Mouse (Mus musculus) liver, adult (tissue): ENCODE measurements around the gene Itgbl1.

Experiments used
- GATA4 ChIP-seq: IDR thresholded peaks from 2 replicates; pipeline ENCODE4 v1.6.1; 2014; ENCODE audit warnings: mild to moderate bottlenecking, low read length; ENCODE audit not compliant: insufficient replicate concordance

Itgbl1 gene

GRCm38 (mm10) chr14:123659921-123660385 lies at the start of gene Itgbl1:
Gene Itgbl1 (plus strand): TSS chr14:123659971.
- no peak for TF ChIP-seq GATA4

GRCm38 (mm10) chr14:123622969-123623368 lies 36.8 kb upstream of the Itgbl1 start:
- no peak for TF ChIP-seq GATA4

GRCm38 (mm10) chr14:123626501-123627179 lies 33.1 kb upstream of the Itgbl1 start, which contains the start of gene Nalcn:
Gene Nalcn (minus strand): TSS chr14:123627144.
- TF ChIP-seq GATA4: no peak

GRCm38 (mm10) chr14:123627180-123627562 lies 32.6 kb upstream of the Itgbl1 start:
- TF ChIP-seq GATA4: no peak

- TF ChIP-seq GATA4: no peak; the same call in 1 of the 2 replicates
Measured at GRCm38 (mm10) chr14:123661091-123661491, 1.3 kb downstream of the Itgbl1 start.

GRCm38 (mm10) chr14:123662386-123662785 lies 2.6 kb downstream of the Itgbl1 start:
- no peak for TF ChIP-seq GATA4

- no peak for TF ChIP-seq GATA4
Measured at GRCm38 (mm10) chr14:123663206-123663605, 3.4 kb downstream of the Itgbl1 start.

GRCm38 (mm10) chr14:123664451-123664850 lies 4.7 kb downstream of the Itgbl1 start:
- TF ChIP-seq GATA4: no peak

- TF ChIP-seq GATA4: no peak
Measured at GRCm38 (mm10) chr14:123678091-123678490, 18.3 kb downstream of the Itgbl1 start.

GRCm38 (mm10) chr14:123714751-123715150 lies 55.0 kb downstream of the Itgbl1 start:
- TF ChIP-seq GATA4: no peak

GRCm38 (mm10) chr14:123742055-123742454 lies 82.3 kb downstream of the Itgbl1 start:
- TF ChIP-seq GATA4: no peak

GRCm38 (mm10) chr14:123751017-123751416 lies 91.2 kb downstream of the Itgbl1 start:
- no peak for TF ChIP-seq GATA4

GRCm38 (mm10) chr14:123759534-123759933 lies 99.8 kb downstream of the Itgbl1 start:
- no peak for TF ChIP-seq GATA4

- no peak for TF ChIP-seq GATA4
Measured at GRCm38 (mm10) chr14:123760079-123760478, 100.3 kb downstream of the Itgbl1 start.

GRCm38 (mm10) chr14:123801744-123802143 lies 142.0 kb downstream of the Itgbl1 start:
- no peak for TF ChIP-seq GATA4

- TF ChIP-seq GATA4: no peak
Measured at GRCm38 (mm10) chr14:123837662-123838061, 177.9 kb downstream of the Itgbl1 start.
